Mouse (Mus musculus): Measurements from ENCODE around the gene Srgap2.

Srgap2 gene

DNA sequence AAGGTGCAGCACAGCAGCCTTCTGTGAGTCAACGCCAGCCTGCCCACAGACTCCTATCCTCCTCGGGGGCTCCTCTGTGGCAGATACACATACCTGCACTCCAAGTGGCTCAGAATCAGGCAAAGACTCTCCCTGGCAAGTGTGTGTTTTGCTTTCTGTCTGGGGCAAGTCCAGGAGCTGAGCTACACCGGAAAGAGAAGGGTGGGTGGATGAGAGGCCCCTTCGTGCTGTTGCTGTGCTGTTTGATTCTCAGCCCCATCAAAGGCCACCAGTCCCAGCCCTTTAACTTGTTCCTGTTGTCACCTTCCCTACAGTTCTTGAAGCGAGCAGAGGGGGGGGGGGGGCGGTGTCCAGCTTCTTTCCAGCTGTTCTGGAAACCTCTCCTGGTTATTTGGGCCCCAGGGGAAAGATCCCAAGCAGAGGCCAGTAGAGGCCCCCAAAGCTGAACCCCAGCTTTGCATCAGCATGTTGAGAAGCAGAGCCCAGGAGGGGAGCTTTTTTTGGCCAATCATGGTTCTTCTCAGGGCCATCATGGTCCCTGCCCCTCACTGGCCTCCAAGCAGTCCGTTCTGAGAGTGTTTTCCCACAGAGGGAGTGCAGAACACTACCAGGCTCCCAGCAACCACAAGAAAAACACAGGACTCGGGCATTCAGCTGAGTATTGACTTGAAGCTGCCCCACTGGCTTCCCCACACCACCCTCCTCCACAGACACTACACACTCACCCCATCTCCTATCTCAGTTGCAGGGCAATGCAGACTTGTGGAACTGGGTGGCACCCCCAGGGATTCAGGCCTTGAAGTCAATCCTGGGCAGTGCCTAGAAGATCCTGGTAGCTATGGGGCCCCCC, 248.3 kb downstream of the Srgap2 start:
- WGBS: 58% methylated on average over 8 of the region's 8 CpGs

DNA sequence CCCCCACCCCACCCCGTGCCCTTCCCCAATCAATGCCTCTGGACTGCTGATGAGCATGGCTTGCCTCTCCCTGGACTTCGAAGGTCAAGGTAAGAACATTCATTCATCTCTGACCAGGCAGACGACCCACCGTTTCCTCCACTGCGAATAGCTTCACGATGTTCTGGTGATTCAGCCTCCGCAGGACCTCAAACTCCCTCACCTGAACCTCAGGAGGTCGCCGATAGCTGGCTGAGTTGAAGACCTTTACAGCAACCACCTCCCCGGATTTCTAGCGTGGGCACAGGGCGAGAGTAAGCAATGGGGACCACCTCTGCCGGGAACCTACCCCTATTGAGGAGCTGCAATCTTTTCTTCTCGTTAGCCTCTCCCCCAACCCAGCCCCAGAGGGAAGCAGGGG, 251.6 kb downstream of the Srgap2 start:
- WGBS: 85% methylated on average over 14 of the region's 14 CpGs

DNA sequence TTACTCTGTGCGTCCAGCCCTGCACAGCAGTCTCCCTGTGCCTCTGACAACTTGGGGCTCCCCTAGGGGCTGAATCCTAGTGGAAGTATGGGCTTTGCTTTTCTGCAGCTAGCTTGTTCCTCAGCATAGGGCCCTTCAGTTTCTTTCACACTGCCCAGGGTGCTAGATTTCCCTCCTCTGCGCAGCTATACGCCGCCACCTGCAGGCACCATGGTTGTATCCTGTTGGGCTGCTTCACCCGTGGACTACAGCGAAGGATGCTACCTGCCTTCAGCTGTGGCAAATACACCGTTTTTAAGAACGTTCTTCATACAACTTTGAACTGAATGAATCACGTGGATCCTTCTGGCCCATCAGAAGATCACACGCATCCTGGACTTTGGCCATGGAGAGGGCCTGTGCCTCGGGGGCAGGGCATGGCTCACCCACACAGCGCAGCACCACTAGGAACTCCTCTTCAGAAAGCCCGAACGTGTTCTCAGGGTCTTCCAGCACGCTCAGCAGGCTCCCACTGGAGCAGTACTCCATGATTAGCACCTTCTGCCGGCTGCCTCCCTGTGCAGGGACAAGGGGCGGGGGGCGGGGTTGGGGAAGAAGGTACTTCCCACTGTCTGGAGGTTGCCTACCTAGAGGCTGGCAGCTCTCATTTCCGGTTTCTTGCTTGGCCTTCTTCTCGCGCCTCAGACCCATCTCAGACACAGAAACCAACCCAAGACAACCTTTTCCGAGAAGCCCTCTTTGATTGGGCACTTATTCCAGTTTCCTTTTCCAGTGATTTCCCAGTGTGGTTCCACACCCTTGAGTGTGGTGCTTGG, 252.2 kb downstream of the Srgap2 start:
- 55% methylated on average over 22 of the region's 22 CpGs for WGBS

DNA sequence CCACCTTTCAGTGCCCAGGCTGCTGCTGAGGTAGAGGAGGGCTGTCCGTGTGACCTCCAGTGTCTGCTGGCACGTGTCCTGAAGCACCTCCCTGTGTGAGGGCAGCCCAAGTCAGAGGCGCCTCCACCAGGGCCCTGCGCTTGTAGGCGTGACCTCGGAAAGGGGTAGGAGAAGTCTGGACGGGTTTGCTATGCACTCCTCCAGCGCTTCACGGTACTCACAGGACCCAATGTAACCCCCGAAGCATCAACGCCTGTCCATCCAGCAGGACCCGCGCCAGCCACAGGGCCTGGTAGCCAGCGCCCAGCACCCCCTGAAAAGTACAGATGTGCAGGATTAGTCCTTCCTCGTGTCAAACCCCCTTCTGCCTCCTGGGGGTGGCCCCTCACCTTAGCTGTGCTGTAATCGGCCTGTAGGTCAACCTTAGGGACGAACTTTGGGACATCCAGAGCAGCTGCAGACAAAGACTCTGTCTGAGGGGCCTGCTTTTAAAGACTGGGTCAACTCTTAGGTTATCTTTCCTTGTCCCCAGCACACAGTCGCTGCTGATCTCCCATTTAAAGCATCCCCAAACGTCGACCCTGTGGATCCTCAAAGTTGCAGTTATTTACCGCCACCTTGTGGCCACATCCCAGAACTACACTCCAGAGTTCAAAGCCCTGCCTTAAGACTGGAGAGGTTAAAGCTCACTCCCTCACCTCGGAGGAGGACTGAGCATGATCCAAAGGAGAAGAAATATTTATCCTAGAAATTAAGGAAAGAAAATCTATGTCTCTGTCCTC, 257.2 kb downstream of the Srgap2 start:
- WGBS: 43% methylated on average over 22 of the region's 22 CpGs

DNA sequence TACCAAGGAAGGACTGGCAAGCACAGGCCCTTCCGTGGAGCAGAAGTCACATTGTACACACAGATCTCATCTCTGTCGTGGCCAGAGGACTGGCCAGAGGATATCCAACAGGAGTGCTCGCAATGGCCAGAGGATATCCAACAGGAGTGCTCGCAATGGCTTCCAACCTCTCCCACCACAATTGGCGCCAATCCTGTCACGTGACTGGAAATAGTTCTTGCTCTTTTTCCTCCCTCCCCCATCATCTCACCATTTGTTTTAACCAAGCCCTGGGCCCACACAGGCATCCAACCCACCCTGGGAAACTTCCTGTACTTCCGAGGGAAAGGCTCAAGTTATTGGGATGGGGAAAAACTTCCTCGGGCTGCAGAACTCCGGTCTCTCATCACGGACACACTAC, 258.4 kb downstream of the Srgap2 start:
- 88% methylated on average over 10 of the region's 10 CpGs for WGBS

DNA sequence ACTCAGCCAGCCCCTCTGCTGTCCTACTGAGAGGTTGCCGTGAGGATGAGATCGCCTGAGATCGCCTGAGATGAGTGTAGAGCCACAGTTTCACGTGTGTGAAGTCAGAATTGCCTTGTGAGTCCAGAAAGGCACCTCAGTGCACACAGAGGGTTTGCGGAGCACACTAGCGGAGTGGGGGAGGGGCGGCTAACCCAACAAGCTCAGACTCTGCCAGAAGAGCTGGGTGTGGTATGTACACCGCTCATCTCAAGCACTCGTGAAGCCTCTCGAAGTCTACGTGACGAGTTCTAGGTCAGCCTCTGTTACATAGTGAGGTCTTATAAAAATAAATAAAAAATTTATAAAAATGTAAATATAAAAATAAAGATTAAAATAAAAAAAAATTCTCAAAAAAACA, 263.2 kb downstream of the Srgap2 start:
- WGBS: 89% methylated on average over 12 of the region's 12 CpGs

DNA sequence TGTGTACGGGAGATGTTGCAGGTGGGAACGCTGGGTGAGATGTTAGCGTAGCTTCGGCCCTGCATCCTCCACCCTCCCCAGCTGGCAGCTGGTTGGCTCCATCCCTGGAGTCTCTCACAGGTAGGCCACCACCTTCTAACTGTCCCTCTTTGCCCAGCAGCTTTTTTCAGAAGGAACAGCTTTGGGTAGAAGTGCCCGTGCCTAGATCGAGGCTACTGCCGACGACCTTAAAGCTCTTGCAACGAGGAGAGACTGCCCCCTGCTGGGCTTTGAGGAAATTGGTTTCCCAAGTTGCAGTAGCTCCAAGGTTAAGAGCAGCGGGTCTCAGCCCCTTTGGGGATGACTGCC, 266.9 kb downstream of the Srgap2 start:
- WGBS: 21% methylated on average over 10 of the region's 10 CpGs

DNA sequence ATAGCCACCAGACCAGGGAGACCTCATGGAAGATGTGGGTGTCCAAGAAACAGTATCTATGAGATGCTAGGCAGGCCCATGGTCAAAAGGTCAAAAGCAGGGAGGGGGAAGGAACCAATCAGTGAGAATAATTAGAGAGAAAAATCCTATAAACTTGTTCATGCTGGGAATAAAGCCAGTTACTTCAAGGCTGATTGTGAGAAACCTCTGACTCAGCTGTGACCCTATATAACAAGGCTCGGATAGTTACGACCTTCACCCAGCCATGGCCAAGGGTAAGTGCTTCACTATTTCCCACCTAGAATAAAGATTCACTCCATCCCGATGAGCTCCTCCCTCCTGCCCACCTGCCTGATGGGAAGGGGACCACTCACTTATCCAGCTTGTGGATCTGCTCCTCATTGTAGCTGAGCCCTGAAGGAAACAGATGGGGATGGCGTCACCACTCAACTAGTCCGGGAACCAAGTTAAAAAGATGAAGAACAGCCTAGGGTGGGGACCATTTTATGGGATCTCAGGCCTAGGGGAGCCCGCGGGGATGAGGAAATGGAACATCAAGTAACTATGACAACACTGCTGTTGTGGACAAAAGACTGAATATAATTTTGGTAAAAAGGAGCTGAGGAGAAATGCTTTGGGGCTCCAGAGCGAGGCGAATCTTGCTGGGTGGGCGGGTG, 267.4 kb downstream of the Srgap2 start:
- WGBS: 42% methylated on average over 10 of the region's 10 CpGs

DNA sequence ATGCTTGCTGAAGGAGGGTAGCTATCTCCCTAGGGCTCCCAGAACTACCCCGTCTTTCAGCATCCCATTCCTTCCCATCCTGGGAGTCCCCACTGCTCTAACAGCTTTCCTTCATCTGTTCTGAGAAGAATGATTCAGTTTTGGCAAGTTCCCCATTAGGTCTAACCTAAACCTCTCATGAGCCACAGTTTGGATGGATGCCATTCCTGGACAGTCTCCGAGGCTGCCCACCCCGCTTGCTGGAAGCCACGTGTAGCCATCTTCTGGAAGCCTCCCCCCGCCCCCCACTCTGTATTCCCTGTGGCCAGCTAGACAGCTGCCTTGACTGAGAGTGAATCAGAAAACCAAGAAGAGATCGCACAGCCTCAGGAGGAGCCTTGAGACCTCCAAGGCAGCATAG, 269.9 kb downstream of the Srgap2 start:
- 83% methylated on average over 6 of the region's 6 CpGs for WGBS

DNA sequence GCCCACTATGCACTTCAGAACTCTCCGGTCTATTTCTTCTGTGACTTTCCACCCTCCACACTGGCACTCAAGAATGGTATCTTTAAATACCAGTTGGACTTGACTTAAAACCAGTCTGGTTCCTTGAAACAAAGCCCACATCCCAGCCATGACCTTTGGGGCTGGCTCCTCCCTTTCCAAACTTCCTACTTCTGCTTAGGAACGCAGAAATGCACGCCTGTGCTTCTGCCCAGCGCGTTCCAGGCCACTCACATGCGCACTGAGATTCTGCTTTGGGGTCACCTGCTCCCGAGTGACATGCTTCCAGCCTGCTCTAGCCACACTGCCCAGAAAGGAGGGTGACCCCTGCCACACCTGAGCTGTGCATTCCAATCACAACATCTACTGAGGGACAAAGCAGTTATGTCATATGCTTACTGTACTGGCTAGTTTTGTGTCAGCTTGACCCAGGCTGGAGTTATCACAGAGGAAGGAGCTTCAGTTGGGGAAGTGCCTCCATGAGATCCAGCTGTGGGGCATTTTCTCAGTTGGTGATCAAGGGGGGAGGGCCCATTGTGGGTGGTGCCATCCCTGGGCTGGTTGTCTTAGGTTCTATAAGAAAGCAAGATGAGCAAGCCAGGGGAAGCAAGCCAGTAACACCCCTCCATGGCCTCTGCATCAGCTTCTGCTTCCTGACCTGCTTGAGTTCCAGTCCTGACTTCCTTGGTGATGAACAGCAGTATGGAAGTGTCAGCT, 274.5 kb downstream of the Srgap2 start:
- WGBS: 88% methylated on average over 7 of the region's 7 CpGs

DNA sequence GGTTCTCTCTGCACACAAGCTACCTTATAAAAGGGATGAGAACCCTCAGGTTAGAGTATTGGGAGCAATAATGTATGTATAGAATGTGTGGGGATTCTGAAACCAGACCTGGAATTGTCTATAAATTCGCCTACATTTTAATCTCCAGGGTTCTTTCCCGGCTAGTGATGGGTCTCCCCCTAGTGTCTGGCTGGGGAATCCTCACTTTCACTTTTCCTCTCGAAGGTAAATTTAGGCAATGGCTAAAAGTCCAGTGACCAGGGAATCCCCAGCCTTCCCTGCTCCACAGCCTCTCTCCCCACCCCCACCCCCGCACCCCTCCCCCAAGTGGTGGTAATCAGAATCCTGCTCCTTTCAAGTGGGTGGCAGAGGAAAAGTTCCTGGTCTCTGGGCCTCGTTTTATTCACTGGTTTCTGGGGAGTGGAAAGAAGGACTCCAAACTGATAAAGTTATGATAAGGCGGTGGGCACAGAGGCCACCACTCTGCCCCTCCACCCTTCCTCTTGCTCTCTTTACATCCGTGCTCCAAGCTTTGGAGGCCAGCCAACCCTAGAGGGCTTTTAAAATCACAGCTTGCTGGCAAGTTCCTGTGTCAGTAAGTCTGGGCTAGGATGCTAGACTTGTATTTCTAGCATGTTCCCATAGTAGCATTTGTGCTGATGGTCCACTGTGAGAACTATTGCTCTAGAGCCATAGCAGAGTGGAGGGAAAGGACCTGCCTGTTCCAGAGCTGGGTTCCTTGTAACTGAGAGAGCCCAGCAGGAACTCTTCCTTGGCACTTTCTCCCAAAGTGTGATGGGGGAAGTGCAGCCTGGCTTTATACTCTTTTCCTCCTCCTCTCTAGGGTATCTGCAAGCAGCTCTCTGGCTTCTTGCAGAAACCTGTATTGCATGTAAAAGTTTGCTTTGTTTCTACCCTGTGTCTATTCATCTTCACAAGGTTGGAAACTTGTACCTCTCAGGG, 280.4 kb downstream of the Srgap2 start:
- 10% methylated on average over 7 of the region's 7 CpGs for WGBS

DNA sequence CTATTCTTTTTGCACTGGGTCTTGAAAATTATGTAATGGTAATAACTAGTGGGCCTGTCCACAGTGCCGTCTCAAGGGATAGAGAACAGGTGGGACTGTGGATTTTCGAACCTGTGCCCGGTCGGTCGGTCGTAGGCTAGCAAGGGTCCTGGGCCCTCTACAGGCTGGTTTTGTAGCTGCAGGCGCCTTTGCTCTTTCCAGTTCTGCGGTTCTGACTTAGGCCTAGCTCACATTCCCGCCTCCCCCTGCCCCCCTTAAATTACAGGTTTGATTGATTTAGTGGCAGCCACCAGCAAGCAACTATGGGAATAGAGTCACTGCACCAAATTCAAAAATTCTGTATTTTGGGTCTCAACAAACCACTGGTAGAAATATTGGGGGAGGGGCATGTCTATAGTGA, 281.2 kb downstream of the Srgap2 start:
- 6% methylated on average over 9 of the region's 9 CpGs for WGBS

DNA sequence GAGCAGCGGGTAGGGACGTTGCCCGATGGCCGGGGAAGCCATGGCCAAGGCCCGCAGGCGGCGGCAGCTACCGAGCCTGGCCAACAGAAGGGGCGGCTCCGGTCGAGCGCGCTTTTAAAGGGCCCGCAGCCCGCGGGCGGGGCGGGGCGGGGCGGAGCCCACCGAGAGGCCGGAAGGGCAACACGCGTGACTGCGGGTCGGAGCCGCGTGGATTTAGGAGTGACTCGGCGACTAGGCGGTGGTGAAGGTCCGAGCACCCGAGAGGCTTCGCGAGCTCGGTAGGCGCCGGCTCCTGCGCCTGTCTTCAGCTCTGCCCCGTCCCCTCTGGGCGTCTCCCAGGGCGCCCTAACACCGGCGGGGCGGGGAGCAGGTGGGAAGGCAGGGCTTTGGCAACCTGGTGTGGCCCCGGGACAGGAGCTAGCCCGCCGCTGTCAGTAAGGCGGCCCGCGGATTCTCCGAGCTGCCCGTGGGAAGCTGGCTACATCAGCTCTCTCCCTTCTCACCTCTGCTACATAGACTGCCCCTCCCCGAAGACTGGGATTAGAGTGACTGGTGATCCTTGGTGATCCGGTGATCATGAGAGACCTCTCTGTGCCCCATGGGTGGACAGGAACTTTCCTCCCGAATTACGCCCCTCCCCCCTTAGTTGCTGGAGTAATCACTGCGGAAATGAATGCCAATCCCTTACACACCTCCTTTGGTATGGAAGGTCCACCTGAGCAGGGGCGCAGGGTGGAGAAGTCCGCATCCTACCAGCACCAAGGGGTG, 281.9 kb downstream of the Srgap2 start, which contains the start of gene Rassf5:
TSS of gene Rassf5 (minus strand) at position 170 of the 768 bp plus-strand sequence.
- WGBS: 1% methylated on average over 60 of the region's 60 CpGs

DNA sequence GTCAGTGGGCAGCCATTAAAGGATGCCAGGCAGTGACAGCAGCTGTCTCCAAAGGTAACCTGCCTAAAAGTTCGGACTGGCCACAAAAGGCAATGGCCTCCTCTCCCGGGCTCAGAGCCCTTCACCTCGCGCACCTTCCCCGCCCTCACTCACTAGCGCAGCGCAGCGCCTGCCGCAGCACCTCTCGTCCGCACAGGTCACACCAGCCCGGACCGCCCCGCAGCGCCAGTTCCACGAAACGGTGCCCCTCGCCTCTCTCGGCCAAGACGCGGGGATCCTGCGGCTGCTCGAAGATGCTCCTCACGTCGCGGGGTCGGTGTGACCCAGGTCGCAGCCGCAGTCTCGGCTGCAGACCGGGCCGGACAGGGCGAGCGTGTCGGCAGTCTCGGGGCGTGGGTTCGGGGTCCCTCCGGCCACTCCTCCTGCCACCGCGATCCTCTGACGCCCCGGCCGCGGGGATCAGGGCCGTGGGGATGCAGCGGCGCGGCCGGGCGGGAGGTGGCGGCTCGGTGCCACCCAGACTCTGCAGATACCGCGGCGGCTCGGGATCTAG, 282.5 kb downstream of the Srgap2 start:
- 4% methylated on average over 57 of the region's 57 CpGs for WGBS

DNA sequence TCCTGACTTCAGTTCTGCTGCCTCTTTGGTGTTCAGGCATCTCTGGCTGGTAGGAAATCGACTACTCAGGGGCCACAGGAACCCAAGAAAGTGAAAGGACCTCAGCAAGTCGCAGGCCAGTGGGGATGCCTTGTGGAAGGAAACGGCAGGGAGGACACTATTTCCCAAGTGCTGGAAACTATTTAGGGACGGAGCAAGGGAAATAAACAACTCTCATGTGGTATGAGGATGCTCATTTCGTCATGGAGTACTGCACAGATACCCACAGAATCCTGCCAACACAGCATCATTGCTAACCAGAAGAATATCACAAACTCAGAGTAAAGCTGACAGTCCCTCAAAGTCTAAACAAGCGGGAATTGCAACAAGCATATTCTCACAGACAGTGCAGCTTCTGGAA, 284.2 kb downstream of the Srgap2 start:
- WGBS: 57% methylated on average over 6 of the region's 6 CpGs

DNA sequence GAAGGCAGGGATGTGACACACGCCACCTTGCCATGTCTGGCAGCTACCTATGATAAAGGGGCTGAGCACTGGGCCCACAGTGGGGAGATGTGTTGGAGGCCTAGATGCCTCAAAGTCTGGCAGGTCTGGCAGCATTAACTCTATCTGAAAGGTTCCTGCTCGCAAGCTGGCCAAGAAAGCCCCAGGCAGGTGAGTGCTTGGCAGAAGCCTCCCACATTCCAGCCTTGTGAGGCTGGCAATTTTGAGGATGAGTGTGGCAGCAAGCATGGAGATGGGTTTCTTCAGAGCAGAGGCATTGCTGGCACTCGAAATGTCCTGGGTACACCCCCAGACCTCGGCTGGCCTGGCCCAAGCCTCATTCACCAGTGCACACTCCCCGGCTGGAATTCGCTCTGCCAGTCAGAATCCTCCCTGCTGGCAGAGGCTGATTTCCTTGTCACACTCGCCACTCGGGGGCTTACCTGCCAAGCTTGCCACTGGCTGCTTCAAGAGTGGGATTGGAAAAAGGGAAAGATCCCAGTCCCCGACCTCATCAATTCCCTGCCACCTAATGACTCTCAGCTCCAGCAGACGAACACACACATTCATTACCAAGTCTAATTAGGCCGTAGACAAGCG, 287.5 kb downstream of the Srgap2 start:
- WGBS: 76% methylated on average over 12 of the region's 12 CpGs

DNA sequence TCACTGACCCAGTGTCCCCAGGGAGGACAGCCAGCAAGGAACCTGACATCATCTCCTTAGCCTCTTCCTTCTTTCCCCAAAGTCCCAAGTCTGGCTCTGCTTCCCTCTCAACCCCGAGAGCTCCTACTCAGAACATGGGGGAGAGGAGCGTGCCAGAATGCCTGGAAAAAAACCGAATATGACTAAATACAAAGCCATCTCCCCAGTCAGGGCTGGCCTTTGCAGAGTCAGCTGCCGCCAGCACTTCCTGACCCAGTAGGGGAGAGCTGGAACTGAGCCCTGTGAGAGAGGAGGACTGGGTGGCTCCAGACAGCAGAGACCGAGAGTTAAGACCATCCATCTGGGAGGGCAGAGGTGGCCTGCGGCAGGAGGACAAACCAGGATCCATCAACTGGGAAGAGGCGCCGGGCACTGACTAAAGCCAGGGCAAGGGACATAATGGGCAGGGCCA, 288.2 kb downstream of the Srgap2 start:
- WGBS: 50% methylated on average over 8 of the region's 8 CpGs

DNA sequence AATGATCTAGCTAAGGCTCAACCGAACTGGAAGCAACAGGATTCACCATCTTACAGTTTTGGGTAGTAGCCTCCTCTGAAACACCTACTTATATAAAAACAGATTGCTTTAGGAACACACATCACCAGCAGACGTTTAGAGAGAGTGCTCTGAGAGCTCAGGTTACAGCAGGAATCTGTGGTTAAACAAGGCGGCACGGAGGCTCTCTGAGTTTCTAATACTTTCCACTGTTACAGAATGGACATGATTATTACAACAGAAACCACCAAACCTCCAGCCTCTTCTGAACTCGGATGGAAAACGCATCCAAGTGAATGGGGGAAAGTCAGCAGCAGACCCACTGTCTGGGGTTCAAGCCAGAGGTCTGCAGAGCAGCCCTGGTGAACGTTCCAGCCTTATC, 291.1 kb downstream of the Srgap2 start:
- WGBS: 71% methylated on average over 7 of the region's 7 CpGs
